Mouse (Mus musculus) embryonic fibroblast, embryonic 13.5 days (primary cell): ENCODE results near the gene Pomt1.

Experiments used
- CTCF ChIP-seq: IDR thresholded peaks from 2 replicates; pipeline ENCODE4 v1.5.1; 2011; ENCODE audit warnings: mild to moderate bottlenecking, control low read depth, low read length, moderate library complexity, borderline replicate concordance; ENCODE audit not compliant: insufficient read depth
- POLR2A ChIP-seq: IDR thresholded peaks from 2 replicates; pipeline ENCODE4 v1.6.1; 2011; ENCODE audit warnings: low read depth, mild to moderate bottlenecking, control low read depth, low read length, moderate library complexity

DNA sequence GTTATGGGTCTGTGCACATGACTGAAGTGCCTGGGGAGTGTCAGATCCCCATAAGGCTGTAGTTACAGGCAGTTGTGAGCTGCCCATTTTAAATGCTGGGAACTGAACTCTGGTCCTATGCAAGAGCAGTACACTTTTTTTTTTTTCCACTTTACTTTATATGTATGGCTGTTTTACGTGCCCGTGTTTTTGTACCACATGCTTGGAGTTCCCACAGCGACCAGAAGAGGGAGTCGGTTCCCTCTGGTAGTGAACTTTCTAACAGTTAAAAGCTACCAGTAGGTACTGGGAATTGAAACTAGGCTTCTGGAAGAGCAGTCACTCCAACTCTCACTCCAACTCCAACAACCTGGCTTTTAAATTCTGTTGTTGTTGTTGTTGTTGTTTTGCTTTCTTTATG lies 24.2 kb downstream of the Pomt1 start:
- no peak for TF ChIP-seq POLR2A
- no peak for TF ChIP-seq CTCF
